Mouse (Mus musculus): ENCODE results near the gene Fbh1.
A peak's percentile ranks its signal among the peaks of the same experiment; 100 is the strongest.

- no peak for TF ChIP-seq EP300 (IDR thresholded peaks at IDR 0.05; ENCODE audit: low read length)
- no peak for TF ChIP-seq CTCF (conservative IDR thresholded peaks at IDR 0.05 in 1 of 2, IDR thresholded peaks at IDR 0.05 in 1 of 2; ENCODE audit: low read depth in 2 of 2, low read length in 2 of 2)
- no peak for TF ChIP-seq NELFE (IDR thresholded peaks at IDR 0.05; ENCODE audit: low read depth, low read length)
- TF ChIP-seq BHLHE40 (IDR thresholded peaks at IDR 0.05; ENCODE audit: low read depth, low read length), result no peak
- no peak for TF ChIP-seq POLR2AphosphoS2 (IDR thresholded peaks at IDR 0.05; ENCODE audit: low read depth, low read length)
- TF ChIP-seq CHD1 (IDR thresholded peaks at IDR 0.05; ENCODE audit: low read depth, low read length), result no peak
- TF ChIP-seq USF1 (IDR thresholded peaks at IDR 0.05; ENCODE audit: low read depth, low read length), result no peak
- peak; percentile 43; the same call in 1 of the 2 replicates for TF ChIP-seq MYC (IDR thresholded peaks at IDR 0.05; ENCODE audit: low read depth, low read length)
- no peak for TF ChIP-seq HCFC1 (IDR thresholded peaks at IDR 0.05; ENCODE audit: low read depth, low read length)
- no peak for TF ChIP-seq ZNF384 (IDR thresholded peaks at IDR 0.05; ENCODE audit: low read depth, low read length)
- no peak for TF ChIP-seq PAX5 (IDR thresholded peaks at IDR 0.05; ENCODE audit: low read length)
Observed at GRCm38 (mm10) chr2:11706746-11707065, 70.7 kb downstream of the Fbh1 start.

Data from CH12.LX (cell line).